Mouse (Mus musculus) right cerebral cortex, postnatal 4 days (tissue): ENCODE results near the gene Fbxl12.
"Not testable (repeated sequence)": the region's sequence is repeated elsewhere in the genome, so short reads cannot be mapped to it uniquely, and the experiment has no call there.

Source experiments
- DNase-seq: peaks from one replicate; pipeline ENCODE4 v3.0.0-alpha.2; 2022

Gene Fbxl12

DNA sequence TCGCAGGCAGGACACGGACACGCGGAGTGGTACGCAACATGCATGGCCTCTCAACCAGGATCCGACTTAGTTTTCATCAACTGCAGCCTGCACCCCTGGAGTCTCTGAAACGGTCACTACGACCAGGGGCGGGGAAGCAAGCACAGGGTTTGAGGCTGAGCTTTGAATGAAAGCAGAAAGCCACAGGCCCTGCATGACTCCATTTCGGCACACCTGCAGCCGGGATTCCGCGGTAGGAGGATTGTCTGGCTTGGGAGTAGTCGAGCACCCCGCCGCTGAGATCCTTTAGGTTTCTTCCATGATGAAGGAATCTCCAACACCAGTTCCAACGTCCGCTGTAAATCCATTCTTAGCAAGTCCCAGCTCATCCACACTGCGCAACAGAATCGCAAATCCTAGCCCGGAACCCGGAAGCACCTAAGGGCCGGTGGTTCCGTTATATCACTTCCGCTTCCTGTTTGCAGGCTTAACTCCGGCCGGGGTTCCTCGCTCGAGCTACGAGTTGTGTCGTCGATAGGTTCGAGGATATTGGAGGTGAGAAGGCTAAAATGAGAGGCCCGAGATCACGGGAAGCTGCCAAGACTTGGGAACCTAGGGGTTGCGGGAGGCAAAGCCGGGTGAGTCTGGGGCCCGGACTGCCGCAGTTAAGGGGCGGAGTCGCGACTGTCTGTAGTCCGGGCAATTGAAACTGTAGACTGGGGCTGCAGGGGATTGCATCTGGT, at the start of gene Fbxl12:
TSS of gene Fbxl12 (minus strand) at position 408 of the 722 bp plus-strand sequence.
- peak; percentile 70 for DNase-seq

- no peak for DNase-seq
These were observed 48.3 kb upstream of the Fbxl12 start for GRCm38 (mm10) chr9:20692863-20693262.

GRCm38 (mm10) chr9:20690449-20690848, 45.9 kb upstream of the Fbxl12 start:
- DNase-seq: not testable (repeated sequence)

DNA sequence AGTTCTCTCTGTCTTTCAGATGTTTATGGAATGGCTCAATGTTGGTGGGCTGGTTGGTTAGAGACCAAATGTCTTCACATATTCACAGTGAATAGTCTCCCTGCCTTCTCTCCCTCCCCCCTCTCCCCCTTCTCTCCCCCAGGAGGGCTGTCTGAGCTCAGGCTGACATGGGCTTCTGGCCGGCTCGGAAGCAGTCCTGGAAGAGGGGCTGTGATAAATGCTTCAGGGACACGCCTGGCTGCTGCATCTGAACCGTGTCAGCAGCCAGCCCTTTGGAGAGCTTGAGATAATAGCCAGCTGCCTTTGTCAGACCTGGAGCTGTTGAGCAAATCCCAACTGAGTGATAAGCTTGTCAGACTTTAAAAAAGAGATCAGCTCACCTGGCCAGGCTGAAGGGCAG, 45.3 kb upstream of the Fbxl12 start:
- no peak for DNase-seq

GRCm38 (mm10) chr9:20689403-20689802, 44.8 kb upstream of the Fbxl12 start:
- DNase-seq: no peak

DNA sequence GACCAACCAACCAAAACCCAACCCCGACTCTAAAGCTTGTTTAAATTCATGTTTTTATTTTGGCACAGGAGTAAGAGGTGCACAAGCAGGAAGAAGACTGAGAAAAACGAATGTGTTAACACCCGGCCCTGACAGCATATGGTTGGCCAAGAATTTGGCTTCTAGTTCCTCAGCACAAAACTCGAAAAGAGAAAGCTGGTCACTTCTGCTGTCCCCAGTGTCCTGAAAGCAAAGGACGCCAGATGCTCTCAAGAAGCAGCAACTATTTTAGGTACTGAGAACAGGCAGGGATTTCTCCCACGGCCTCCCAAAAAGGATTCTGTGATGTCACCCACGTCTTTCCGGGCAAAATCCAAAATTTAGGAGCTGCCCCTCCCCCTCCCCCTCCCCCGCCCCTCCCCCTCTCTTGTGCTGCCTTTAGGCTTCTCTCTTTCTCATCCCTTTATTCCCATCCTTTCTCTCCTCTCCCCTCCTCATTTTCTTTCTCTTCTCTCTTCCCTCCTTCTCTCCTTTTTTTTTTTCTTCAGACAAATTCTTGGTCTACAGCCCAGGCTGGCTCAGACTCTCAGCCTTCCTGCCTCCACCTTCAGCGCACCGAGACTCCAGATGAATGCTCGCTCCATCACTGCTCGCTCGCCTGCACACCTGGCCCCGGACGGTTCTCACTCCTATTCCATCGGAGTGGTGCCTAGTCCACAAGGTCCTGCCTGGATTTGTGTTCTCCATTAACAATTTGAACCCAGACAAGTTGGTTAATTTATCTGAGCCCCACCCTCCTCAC, 40.7 kb upstream of the Fbxl12 start:
- DNase-seq: no peak

DNA sequence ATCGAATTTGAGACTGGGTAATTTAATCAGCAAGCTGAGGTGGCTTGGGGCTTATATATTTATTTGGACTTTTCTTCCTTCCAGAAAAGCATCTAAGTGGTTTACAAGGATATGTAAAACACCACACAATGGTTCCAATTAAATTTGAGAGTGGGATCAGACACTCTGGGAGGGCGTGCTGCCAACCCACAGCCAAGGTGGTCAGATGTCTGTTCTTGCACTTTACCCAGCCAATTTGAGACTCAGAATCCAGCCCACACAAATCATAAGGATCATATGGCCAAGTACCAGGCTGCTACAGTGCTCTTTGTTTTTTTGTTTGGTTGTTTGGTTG, 37.8 kb upstream of the Fbxl12 start:
- no peak for DNase-seq

GRCm38 (mm10) chr9:20681546-20682388, 37.2 kb upstream of the Fbxl12 start:
- DNase-seq: no peak

DNA sequence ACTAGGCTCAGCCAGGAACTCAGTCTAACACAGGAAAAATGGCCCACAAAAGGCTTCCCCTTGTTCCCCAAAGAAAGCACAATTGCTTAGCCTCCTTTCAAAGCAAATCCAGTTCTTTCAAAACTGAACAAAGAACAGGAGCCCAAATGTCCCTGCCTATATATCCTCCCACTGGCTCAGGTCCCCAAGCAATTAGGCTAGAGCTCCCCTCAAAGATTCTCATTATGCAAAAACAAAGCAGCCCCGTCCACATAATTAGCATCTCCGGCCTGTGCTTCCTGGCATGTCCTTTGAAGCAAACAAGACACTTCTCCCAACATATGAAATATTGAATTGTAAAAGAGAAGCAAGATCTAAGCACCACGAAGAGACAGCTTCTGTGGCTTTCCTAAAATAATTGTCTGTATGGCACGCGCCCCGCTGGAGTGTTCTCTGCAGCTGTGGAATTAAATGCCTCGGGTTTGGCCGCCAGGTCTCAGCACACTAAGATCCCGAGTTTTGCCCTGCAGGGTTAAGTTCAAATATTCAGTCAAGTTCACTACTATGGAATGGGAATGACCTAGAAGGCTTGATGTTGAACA, 35.9 kb upstream of the Fbxl12 start:
- DNase-seq: no peak

GRCm38 (mm10) chr9:20677892-20678291, 33.3 kb upstream of the Fbxl12 start:
- no peak for DNase-seq

- no peak for DNase-seq
These were observed 27.5 kb upstream of the Fbxl12 start for GRCm38 (mm10) chr9:20672047-20672446.

DNA sequence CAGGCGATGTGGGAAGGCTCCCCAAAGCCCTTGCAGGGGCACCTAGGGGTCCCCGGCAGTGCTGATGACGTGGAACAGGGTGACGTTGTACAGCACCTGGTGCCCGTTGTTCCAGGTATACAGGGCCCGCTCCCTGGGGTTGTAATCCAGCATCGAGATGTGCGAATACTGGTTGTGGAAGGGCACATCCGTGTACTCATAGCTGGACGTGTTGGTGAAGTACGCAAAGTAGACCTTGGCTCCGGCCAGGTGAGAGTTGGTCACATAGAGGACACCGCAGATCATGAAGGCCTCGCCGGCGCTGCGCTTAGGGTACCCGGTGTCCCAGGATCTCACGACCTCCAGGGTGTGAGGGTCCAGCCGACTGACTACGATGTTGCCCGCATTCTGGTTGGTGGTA, 23.5 kb upstream of the Fbxl12 start:
- no peak for DNase-seq

- DNase-seq: no peak
These were observed 22.0 kb upstream of the Fbxl12 start for GRCm38 (mm10) chr9:20666510-20667034.

GRCm38 (mm10) chr9:20665925-20666324, 21.4 kb upstream of the Fbxl12 start:
- DNase-seq: no peak

- no peak for DNase-seq
These were observed 20.5 kb upstream of the Fbxl12 start for GRCm38 (mm10) chr9:20664982-20665637.

DNA sequence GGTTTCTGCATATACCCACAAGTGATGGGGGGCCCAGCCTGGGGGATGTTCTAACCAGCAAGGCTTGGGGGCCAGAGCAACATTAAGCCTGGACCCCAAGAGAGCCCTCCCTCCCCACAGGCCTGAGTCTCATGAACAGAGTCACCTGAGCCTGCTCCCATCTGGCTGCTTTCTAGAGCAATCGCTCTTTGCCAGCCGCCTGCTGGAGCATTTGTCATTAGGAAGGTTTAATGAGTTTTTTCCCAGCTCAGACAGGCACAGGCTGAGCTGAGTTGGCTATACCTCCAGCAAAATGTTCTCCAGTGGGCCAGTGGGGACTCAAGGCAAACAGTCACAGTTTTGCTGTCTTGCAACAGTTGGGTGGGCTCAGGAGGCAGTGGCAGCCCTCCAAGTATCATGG, 19.8 kb upstream of the Fbxl12 start:
- DNase-seq: no peak

DNA sequence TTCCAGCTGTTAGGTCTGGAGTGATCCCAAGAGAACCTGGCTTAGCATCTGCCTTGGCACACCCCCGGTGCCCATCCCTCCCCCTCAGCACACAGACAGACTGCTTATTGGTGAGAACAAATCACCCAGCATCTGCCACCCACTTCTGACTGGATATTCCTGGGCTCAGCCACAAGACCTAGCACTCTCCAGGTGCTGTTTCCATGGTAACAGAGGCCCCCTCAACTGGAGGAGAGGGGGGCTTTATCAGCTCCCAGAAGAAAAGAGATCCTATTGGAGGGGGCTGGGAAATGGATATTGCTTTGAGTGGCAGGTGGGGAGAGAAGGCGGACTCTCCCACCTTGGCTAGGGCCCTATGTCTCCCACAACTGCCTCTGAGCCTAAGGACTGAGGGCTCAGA, 19.4 kb upstream of the Fbxl12 start:
- no peak for DNase-seq

DNA sequence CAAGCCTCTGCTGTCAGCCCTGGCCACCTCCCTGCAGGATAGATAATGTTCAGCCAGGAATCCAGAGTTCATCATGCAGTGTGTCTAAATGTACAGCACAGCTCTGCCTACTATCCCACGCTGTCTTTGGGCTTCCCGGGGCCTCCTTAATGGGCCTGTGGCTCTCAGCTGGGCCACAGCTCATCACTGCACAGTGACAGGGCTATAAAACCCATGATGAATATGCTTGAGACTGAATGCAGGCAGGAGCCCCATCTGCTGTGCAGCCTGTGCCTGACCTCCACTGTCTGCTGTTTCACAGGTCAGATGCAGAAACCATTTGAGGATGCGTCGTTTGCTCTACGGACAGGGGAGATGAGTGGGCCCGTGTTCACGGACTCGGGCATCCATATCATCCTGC, 18.3 kb upstream of the Fbxl12 start:
- no peak for DNase-seq

DNA sequence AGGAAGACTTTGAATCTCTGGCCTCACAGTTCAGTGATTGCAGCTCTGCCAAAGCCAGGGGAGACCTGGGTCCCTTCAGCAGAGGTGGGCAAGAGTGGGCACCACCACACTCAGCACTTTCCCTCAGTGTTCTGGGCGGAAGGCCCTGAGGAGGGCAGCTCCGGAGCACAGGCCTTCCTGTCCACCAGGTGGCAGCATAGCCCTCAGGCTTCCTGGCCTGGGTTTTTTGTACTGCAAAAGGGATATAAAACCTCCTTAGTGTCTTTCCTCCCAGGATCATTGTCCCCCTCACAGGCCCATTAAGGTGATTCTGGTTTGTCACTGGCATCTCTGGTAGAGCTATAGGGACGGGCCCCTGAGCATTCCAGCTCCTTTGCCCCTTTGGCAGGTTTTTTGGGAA, 17.8 kb upstream of the Fbxl12 start:
- peak; percentile 86 for DNase-seq

DNA sequence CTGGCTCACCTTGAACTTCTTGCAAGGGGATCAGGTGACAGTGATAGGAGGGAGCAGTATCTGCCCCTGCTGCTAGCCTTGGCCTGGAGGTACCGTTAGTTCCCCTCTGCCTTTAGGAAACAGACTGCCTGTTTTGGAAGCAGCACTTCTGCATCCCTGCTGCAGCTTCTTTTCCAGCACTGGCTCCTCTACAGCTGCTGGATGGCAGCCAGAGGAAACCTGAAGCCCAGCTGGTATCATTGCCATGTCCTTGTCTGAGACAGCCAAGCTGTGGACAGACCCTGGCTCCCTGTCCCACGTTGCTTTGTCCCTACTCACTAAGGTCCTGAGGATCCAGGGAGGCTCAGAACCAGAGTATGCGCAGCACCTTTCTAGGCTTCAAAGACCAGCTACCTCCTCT, 13.0 kb upstream of the Fbxl12 start:
- DNase-seq: no peak

DNA sequence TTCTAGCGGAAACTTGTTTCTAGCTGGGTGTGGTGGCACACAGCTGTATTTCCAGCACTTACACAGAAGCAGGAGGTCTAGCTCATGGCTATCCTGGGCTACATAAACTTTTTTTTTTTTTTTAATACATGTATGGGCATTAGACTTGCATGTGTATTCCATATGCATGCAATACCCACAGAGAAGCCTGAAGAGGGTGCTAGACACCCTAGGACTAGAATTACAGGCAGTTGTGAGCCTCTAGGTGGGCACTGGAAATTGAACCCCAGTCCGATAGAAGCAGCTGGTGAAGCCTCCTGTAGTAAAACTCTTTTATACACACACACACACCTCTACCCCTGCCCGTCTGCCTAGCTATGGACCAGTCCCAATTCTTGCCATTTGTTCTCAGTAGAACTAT, 9.3 kb upstream of the Fbxl12 start:
- no peak for DNase-seq

DNA sequence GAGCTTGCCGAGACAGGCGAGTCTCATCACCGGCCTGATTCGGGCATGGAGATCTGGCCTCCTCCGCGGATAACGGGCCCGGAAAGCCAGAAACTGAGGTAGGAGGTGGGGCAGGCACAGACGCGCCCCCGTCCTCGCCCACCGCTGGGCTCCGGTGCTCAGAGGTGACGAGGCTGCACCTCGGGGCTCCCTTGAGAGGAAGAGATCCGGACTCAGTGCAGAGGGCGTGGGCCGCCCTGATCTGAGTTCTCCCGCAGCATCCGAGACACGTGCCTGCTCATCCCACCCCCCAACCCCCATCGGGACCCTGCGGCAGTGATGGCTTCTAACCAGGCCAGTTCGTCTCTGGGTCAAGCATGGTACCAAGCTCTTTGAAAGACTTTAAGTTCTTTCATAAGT, 7.7 kb upstream of the Fbxl12 start:
- no peak for DNase-seq
